Mouse (Mus musculus) E14TG2a.4 (cell line): ENCODE measurements at regions not wholly inside any gene's neighbourhood (a gene's known extent, or its start where the extent isn't known, plus 50 kb on each side); places are given as distances from the start of the nearest gene placed in this dataset.

Source experiments
- CTCF ChIP-seq: conservative IDR thresholded peaks from 2 replicates; pipeline ENCODE4 v1.5.1; 2014; ENCODE audit warnings: low read length
- NANOG ChIP-seq: IDR thresholded peaks from 2 replicates; pipeline ENCODE4 v1.6.1; 2014; ENCODE audit warnings: borderline replicate concordance, low read length, mixed read lengths
- POU5F1 ChIP-seq: IDR thresholded peaks from 2 replicates; pipeline ENCODE4 v1.6.1; 2014; ENCODE audit warnings: low read length, borderline replicate concordance

DNA sequence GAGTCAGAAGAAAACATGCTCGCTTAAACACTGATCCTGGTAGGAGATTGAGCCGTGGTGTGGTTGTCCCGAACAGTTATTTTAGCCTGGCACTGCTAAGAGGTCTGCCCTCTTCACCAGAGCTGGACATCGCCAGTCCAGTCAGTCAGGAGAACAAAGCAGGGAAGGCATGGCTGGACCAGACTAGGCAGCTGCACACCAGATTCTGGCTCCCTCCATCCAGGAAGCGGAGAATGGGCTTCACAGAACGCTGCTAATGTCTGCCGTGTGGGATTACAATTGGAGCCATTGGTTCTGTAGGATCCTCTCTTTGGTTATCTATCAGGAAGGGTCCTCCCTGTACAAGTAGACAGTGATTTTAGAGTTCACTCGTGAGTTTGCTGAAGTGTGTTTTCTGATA lies 95.5 kb upstream of the Foxd3 start:
- TF ChIP-seq CTCF: no peak
- no peak for TF ChIP-seq POU5F1
- no peak for TF ChIP-seq NANOG
